Mouse (Mus musculus) neutrophil, adult 5-6 weeks (primary cell): ENCODE measurements around the gene Tpmt. TPM values are rescaled to one million over a fixed set of nuclear protein-coding genes. Genes with fewer than 3 reads are reported as not detected.

Experiments
- ATAC-seq: fragments of 151-379, 151-347 bp; 2 replicates; pipeline ENCODE4 v1.8.0; 2017; ENCODE audit warnings: mild to moderate bottlenecking, moderate TSS enrichment; ENCODE audit not compliant: insufficient number of reproducible peaks, poor library complexity, low FRiP score, severe bottlenecking; ENCODE audit errors: extremely low read depth
- total RNA-seq: library from RNA; stranded (forward); fragments of 200-1000 nt; gene quantifications from 2 replicates; pipeline ENCODE4 v1.2.3, GENCODE M21; 2017

Gene Tpmt
- total RNA-seq, 1 experiment from 2014 or later = 0.70 TPM

- ATAC-seq = no peak
Observed at GRCm38 (mm10) chr13:47043833-47044616, 512 bp downstream of the Tpmt start.

- ATAC-seq = peak; percentile 87
Observed at GRCm38 (mm10) chr13:47043030-47043680, 1.4 kb downstream of the Tpmt start, which contains the start of gene Kdm1b. TSS of gene Kdm1b (plus strand) at chr13:47043499.

- ATAC-seq = no peak
Observed at GRCm38 (mm10) chr13:47042024-47042633, 2.4 kb downstream of the Tpmt start.

- ATAC-seq = no peak
Observed at GRCm38 (mm10) chr13:47040061-47040460, 4.5 kb downstream of the Tpmt start.

- ATAC-seq = no peak
Observed at GRCm38 (mm10) chr13:47037946-47038345, 6.6 kb downstream of the Tpmt start.

- ATAC-seq = no peak
Observed at GRCm38 (mm10) chr13:47033602-47034001, 10.9 kb downstream of the Tpmt start.

GRCm38 (mm10) chr13:47030376-47031107 lies 14.0 kb downstream of the Tpmt start:
- ATAC-seq = no peak

GRCm38 (mm10) chr13:47020798-47021197 lies 23.7 kb downstream of the Tpmt start:
- ATAC-seq = no peak

- ATAC-seq = no peak
Observed at GRCm38 (mm10) chr13:47019774-47020173, 24.8 kb downstream of the Tpmt start.

- ATAC-seq = no peak
Observed at GRCm38 (mm10) chr13:47017259-47017658, 27.3 kb downstream of the Tpmt start.

- ATAC-seq = no peak
Observed at GRCm38 (mm10) chr13:47015195-47015501, 29.4 kb downstream of the Tpmt start.

GRCm38 (mm10) chr13:47014334-47015194 lies 30.0 kb downstream of the Tpmt start, which contains the start of gene Nhlrc1:
TSS of gene Nhlrc1 (minus strand) at chr13:47014850.
- ATAC-seq = peak; percentile 62

GRCm38 (mm10) chr13:47013740-47014139 lies 30.8 kb downstream of the Tpmt start:
- ATAC-seq = no peak

GRCm38 (mm10) chr13:47001590-47001989 lies 42.9 kb downstream of the Tpmt start:
- no peak for ATAC-seq

- ATAC-seq = no peak
Observed at GRCm38 (mm10) chr13:46999498-46999897, 45.0 kb downstream of the Tpmt start.

- no peak for ATAC-seq
Observed at GRCm38 (mm10) chr13:46997355-46997754, 47.2 kb downstream of the Tpmt start.

GRCm38 (mm10) chr13:46993274-46993551 lies 51.3 kb downstream of the Tpmt start:
- no peak for ATAC-seq

GRCm38 (mm10) chr13:46992516-46993273 lies 51.8 kb downstream of the Tpmt start:
- no peak for ATAC-seq
